Mouse (Mus musculus) lung, adult 2 months (tissue): Measurements from ENCODE around the gene Samt3.

Experiments
- CTCF ChIP-seq: fragments of 200-500 bp; IDR thresholded peaks from 2 replicates; pipeline ENCODE4 v1.5.1; 2011; ENCODE audit warnings: mild to moderate bottlenecking, low read length, control low read depth; ENCODE audit not compliant: insufficient read depth
- POLR2A ChIP-seq: fragments of 200-500 bp; IDR thresholded peaks from 2 replicates; pipeline ENCODE4 v1.6.1; 2011; ENCODE audit warnings: low read depth, mild to moderate bottlenecking, control low read depth, low read length, borderline replicate concordance; ENCODE audit errors: extremely low read depth

- no peak for TF ChIP-seq CTCF
- no peak for TF ChIP-seq POLR2A
Observed at GRCm38 (mm10) chrX:86016591-86016990, 27.4 kb upstream of the Samt3 start.
